ENCODE assay signal across 8 mouse cellular contexts in the genomic region with DNA sequence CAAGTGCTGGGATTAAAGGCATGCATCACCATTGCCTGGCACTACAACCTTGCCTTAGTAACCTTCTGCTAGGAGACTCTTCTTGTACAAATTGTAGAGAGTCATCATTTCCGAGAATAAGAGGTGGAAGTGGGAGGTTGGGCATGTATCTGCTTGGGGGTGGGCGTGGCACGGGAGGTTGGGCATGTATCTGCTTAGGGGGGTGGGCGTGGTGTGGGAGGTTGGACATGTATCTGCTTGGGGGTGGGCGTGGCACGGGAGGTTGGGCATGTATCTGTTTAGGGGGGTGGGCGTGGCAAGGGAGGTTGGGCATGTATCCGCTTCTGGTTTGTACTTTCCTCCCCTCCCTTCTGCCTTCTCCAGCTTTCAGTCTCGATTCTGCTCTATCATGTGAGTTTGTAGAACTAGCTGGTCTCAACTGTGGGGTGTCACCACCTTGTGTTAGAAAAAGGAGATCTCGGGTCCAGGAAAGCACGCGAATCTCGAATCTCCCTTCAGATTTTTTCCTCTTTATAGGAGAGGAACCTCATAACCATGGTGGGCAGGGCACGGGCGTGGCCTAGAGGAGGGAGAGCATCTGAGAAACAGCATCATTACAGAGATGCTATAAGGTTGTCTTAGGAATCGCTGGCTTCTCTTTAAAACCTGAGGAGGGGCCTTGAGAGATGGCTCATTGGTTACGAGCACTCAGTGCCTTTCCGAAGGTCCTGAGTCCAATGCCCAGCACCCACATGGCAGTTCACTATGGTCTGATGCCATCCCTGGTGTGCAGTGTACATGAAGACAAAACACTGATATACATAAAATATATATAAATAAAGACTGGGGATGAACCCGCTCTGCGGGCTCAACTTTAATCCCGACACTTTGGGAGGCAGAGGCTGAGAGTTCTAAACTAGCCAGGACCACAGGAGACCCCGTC. TPM values are rescaled to one million over a fixed set of nuclear protein-coding genes. Genes with fewer than 3 reads are reported as not detected.
A peak's percentile ranks its signal among the peaks of the same experiment; 100 is the strongest.
DNase-seq lines count a peak whose midpoint lies in the region; ATAC-seq lines count a peak whose summit lies in the region.

No protein-coding gene starts in this region.

- WGBS in forebrain, embryonic 14.5 days: 6% methylated on average over 22 of the region's 22 CpGs
- WGBS in macrophage (ENCODE audit: missing documents): 5% methylated on average over 19 of the region's 22 CpGs

- no peaks in the 10 kb centered on the region for H3K79me2 ChIP-seq in macrophage (ENCODE audit: inconsistent target)

- H3K4me3 ChIP-seq in forebrain, embryonic 14.5 days (ENCODE audit: low read depth, low read length): peak overlapping the region; percentile 3; the same call in 1 of the 2 replicates
- H3K4me3 ChIP-seq in macrophage (ENCODE audit: inconsistent target): peak overlapping the region; percentile 30

- peak; percentile 98 for DNase-seq in CD4-positive, CD25-positive, alpha-beta regulatory T cell, adult 2 months (ENCODE audit: low read depth, low spot score)
- DNase-seq in adrenal gland, postnatal 25 days: peak; percentile 80
- peak; percentile 61 for DNase-seq in forebrain, embryonic 14.5 days (ENCODE audit: low spot score)
- DNase-seq in left cerebral cortex, adult 9 months (ENCODE audit: low spot score in 2 of 2): peak; percentile 48
- peak; percentile 40 for DNase-seq in right cerebral cortex, adult 18-20 months
- DNase-seq in urinary bladder, postnatal 10 days (ENCODE audit: low spot score): peak; percentile 26

- H3K9ac ChIP-seq in forebrain, embryonic 14.5 days (ENCODE audit: low read length): no peak overlapping the region

- no peaks in the 10 kb centered on the region for H3K36me3 ChIP-seq in forebrain, embryonic 14.5 days (ENCODE audit: control insufficient read depth, insufficient read depth, low read length)
- no peaks in the 10 kb centered on the region for H3K36me3 ChIP-seq in macrophage (ENCODE audit: inconsistent target)

- H3K9me3 ChIP-seq in forebrain, embryonic 14.5 days (replicated peaks; ENCODE audit: control insufficient read depth, low read length): no peaks in the 10 kb centered on the region

- H3K27ac ChIP-seq in forebrain, embryonic 14.5 days (ENCODE audit: low read depth, low read length): no peak overlapping the region
- peak overlapping the region; percentile 98 for H3K27ac ChIP-seq in macrophage

- H3K27me3 ChIP-seq in forebrain, embryonic 14.5 days (replicated peaks; ENCODE audit: control insufficient read depth, insufficient read depth, low read length): no peaks in the 10 kb centered on the region

- H3K4me1 ChIP-seq in forebrain, embryonic 14.5 days (ENCODE audit: control insufficient read depth, insufficient read depth, low read length): peaks cover 3% of the 10 kb centered on the region

- peak; percentile 50; the same call in 1 of the 2 replicates for ATAC-seq in forebrain, embryonic 14.5 days
- ATAC-seq in hematopoietic stem cell, adult 5-6 weeks (replicated peaks in 1 of 2; ENCODE audit: insufficient read depth in 1 of 2, low FRiP score in 2 of 2, low TSS enrichment in 1 of 2, low read depth in 1 of 2, poor library complexity in 2 of 2, severe bottlenecking in 2 of 2): peak; percentile 90 to 93

- peak overlapping the region; percentile 35 for H3K4me2 ChIP-seq in forebrain, embryonic 14.5 days (ENCODE audit: low read length)

RNA-seq across cellular contexts. Expression of a gene that starts 5.8 kb away (rescaled TPM):
- 170 and 180 TPM in 2 replicates for total RNA-seq in adrenal gland, postnatal 25 days (2021)
- polyA plus RNA-seq in forebrain, embryonic 14.5 days (2014; fragmentation: Nextera tagmentation; extraction: Ambion mirVana): 9.8 and 10.2 TPM in 2 replicates
- 53.9 and 68.7 TPM in 2 replicates for total RNA-seq in hematopoietic stem cell, adult 5-6 weeks (2017)
- total RNA-seq in macrophage (2018; cell fraction: chromatin; rRNA removed): 100 to 1,000 TPM in 20 of 26 experiments, 10 to 100 TPM in 6; 40.2 to 258 (median 128) TPM
- total RNA-seq in macrophage (2018; cell fraction: cytosol; rRNA removed): 100 to 1,000 TPM in 25 of 26 experiments, 10 to 100 TPM in 1; 97.7 to 203 (median 138) TPM
- total RNA-seq in macrophage (2018; cell fraction: nucleus; rRNA removed): 100 to 1,000 TPM in 21 of 26 experiments, 10 to 100 TPM in 5; 64.2 to 259 (median 158) TPM
- 79.5 to 101 TPM (median 86.2 TPM) in 3 replicates for polyA plus RNA-seq in macrophage (2018)

RNA-seq across cellular contexts. Expression of a gene that starts 11.7 kb away (rescaled TPM):
- 86.4 and 87.9 TPM in 2 replicates for total RNA-seq in adrenal gland, postnatal 25 days (2021)
- 301 and 338 TPM in 2 replicates for polyA plus RNA-seq in forebrain, embryonic 14.5 days (2014; fragmentation: Nextera tagmentation; extraction: Ambion mirVana)
- total RNA-seq in hematopoietic stem cell, adult 5-6 weeks (2017): 75.7 and 108 TPM in 2 replicates
- total RNA-seq in macrophage (2018; cell fraction: chromatin; rRNA removed): 10 to 100 TPM in 23 of 26 experiments, 1 to 10 TPM in 3; 7.2 to 35.6 (median 18.9) TPM
- total RNA-seq in macrophage (2018; cell fraction: cytosol; rRNA removed): 100 to 1,000 TPM in 4 of 26 experiments, 10 to 100 TPM in 22; 66.0 to 112 (median 87.7) TPM
- total RNA-seq in macrophage (2018; cell fraction: nucleus; rRNA removed): 10 to 100 TPM in 23 of 26 experiments, 1 to 10 TPM in 3; 7.8 to 37.8 (median 25.3) TPM
- 84.2 to 113 TPM (median 89.9 TPM) in 3 replicates for polyA plus RNA-seq in macrophage (2018)

RNA-seq across cellular contexts. Expression of a gene that starts 30.0 kb away (rescaled TPM):
- total RNA-seq in adrenal gland, postnatal 25 days (2021): 31.7 and 32.3 TPM in 2 replicates
- 4.3 and 5.3 TPM in 2 replicates for polyA plus RNA-seq in forebrain, embryonic 14.5 days (2014; fragmentation: Nextera tagmentation; extraction: Ambion mirVana)
- 7.4 and 9.2 TPM in 2 replicates for total RNA-seq in hematopoietic stem cell, adult 5-6 weeks (2017)
- total RNA-seq in macrophage (2018; cell fraction: chromatin; rRNA removed): 10 to 100 TPM in 18 of 26 experiments, 1 to 10 TPM in 8; 2.6 to 41.3 (median 22.1) TPM
- 10 to 100 TPM in 20 of 26 experiments, 1 to 10 TPM in 6; 5.9 to 20.1 (median 14.1) TPM for total RNA-seq in macrophage (2018; cell fraction: cytosol; rRNA removed)
- total RNA-seq in macrophage (2018; cell fraction: nucleus; rRNA removed): 10 to 100 TPM in 22 of 26 experiments, 1 to 10 TPM in 4; 6.4 to 34.6 (median 16.9) TPM
- 6.8 to 14.6 TPM (median 7.6 TPM) in 3 replicates for polyA plus RNA-seq in macrophage (2018)

Comparison
In these comparisons a context has a peak if more than half of its experiments do, and no peak if none do; other contexts are left out.
1. DNase-seq: peak in every context shown above with its lines; median percentile 98 in CD4-positive, CD25-positive, alpha-beta regulatory T cell, adult 2 months; 80 in adrenal gland, postnatal 25 days; 61 in forebrain, embryonic 14.5 days; 48 in left cerebral cortex, adult 9 months; 40 in right cerebral cortex, adult 18-20 months; 26 in urinary bladder, postnatal 10 days.